Mouse (Mus musculus) liver, embryonic 16.5 days (tissue): ENCODE measurements around the gene Mapk9. TPM values are rescaled to one million over a fixed set of nuclear protein-coding genes. Genes with fewer than 3 reads are reported as not detected.

Experiments used
- ATAC-seq: fragments of 200-750 bp; cut with Nextera tagmentation; 2 replicates; pipeline ENCODE4 v1.8.0; 2017; ENCODE audit warnings: low read depth, mild to moderate bottlenecking, moderate number of reproducible peaks, moderate library complexity
- H3K27ac ChIP-seq: fragments of 300-500 bp; sonication (generic); 2 replicates; pipeline ENCODE4 v1.5.1; 2014; ENCODE audit warnings: mild to moderate bottlenecking, low read length
- H3K27me3 ChIP-seq: fragments of 300-500 bp; sonication (generic); 2 replicates; pipeline ENCODE4 v1.6.1; 2014; ENCODE audit warnings: low read depth, low read length, mixed read lengths; ENCODE audit not compliant: control insufficient read depth, insufficient read depth
- H3K36me3 ChIP-seq: fragments of 300-500 bp; sonication (generic); 2 replicates; pipeline ENCODE4 v1.6.1; 2014; ENCODE audit warnings: mild to moderate bottlenecking; ENCODE audit not compliant: control insufficient read depth, insufficient read depth
- H3K4me1 ChIP-seq: fragments of 300-500 bp; sonication (generic); 2 replicates; pipeline ENCODE4 v1.6.1; 2014; ENCODE audit warnings: low read depth, low read length, mixed read lengths; ENCODE audit not compliant: control insufficient read depth
- H3K4me2 ChIP-seq: fragments of 300-500 bp; sonication (generic); 2 replicates; pipeline ENCODE4 v1.6.1; 2014; ENCODE audit warnings: low read depth, low read length, mixed read lengths
- H3K4me3 ChIP-seq: fragments of 300-500 bp; sonication (generic); 2 replicates; pipeline ENCODE4 v1.5.1; 2014; ENCODE audit warnings: low read depth, mild to moderate bottlenecking, low read length
- H3K9ac ChIP-seq: fragments of 300-500 bp; sonication (generic); 2 replicates; pipeline ENCODE4 v1.6.1; 2014; ENCODE audit warnings: low read depth, low read length
- H3K9me3 ChIP-seq: fragments of 300-500 bp; sonication (generic); replicated peaks from 2 replicates; pipeline ENCODE4 v1.6.1; 2016; ENCODE audit warnings: low read length; ENCODE audit not compliant: control insufficient read depth
- WGBS: fragments of 180-500 bp; shearing (Covaris S2); extraction: QIAGEN DNeasy Blood & Tissue Kit; methylation state at CpG from one replicate; pipeline ENCODE4 v1.1.7; 2014; ENCODE audit not compliant: insufficient replicate concordance; 5-methylcytosine and 5-hydroxymethylcytosine counted together
- polyA plus RNA-seq: library from polyadenylated mRNA; unstranded; fragments of >200 nt; fragmentation: Nextera tagmentation; extraction: Ambion mirVana; gene quantifications from 2 replicates; pipeline ENCODE4 v1.2.1, GENCODE M21; 2015

The Mapk9 gene
- polyA plus RNA-seq, 1 experiment from 2014 or later: 15.1 TPM

- H3K4me3 ChIP-seq: no peak overlapping the region
- H3K36me3 ChIP-seq: no peaks in the 10 kb centered on the region
- WGBS: 10% methylated on average over 6 of the region's 6 CpGs
- no peaks in the 10 kb centered on the region for H3K4me1 ChIP-seq
- H3K9ac ChIP-seq: no peak overlapping the region
- peaks cover 18% of the 10 kb centered on the region for H3K27me3 ChIP-seq
- no peak overlapping the region for H3K4me2 ChIP-seq
- ATAC-seq: no peak
- H3K27ac ChIP-seq: no peak overlapping the region
- no peaks in the 10 kb centered on the region for H3K9me3 ChIP-seq
Measured at GRCm38 (mm10) chr11:49895966-49896590, 49.5 kb downstream of the Mapk9 start.

- no peak for ATAC-seq
- H3K4me1 ChIP-seq: peaks cover 3% of the 10 kb centered on the region
- no peak overlapping the region for H3K4me3 ChIP-seq
- H3K27ac ChIP-seq: no peak overlapping the region
- H3K9me3 ChIP-seq: no peaks in the 10 kb centered on the region
- H3K36me3 ChIP-seq: no peaks in the 10 kb centered on the region
- no peak overlapping the region for H3K9ac ChIP-seq
- H3K27me3 ChIP-seq: peaks cover 40% of the 10 kb centered on the region
- no peak overlapping the region for H3K4me2 ChIP-seq
- 28% methylated on average over 6 of the region's 6 CpGs for WGBS
Measured at GRCm38 (mm10) chr11:49900043-49900442, 53.5 kb downstream of the Mapk9 start.

DNA sequence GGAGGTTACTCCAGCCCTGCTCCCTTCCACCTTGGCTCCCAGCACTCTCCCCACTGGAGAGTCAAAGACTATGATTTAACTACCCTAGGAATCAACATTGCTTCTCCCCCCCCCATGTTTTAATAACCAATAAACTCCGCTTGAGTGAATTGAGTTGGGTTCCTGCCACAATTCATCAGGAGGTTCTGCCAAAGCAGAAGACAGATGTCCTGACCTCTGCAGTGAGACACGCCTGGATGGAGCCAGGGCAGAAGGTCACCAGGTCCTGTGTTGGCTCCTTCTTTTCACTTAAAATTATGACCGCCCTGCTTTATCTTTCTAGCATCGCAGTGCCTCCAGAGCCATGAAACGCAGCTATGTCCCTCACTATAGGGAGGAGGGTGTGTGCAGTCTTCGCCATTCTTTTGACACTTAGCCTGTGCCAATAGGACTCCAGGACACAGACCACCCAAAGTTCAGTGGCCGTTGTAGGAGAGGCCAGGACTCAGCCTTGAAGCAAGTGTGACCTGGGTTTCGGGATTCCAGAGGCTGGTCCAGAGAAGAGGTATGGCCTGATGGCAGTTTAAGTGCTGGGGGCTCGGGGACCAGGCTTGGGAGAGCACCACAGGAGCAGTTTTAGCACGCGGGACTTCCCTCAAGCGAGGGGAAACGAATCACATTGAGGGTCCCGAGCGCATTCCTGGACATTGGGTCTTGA, 54.6 kb downstream of the Mapk9 start:
- Histone ChIP-seq H3K4me2 (peak overlapping the region; percentile 86), H3K4me1 (peaks cover 3% of the 10 kb centered on the region), H3K4me3 (peak overlapping the region; percentile 59), H3K36me3 (no peaks in the 10 kb centered on the region), H3K9me3 (no peaks in the 10 kb centered on the region), H3K27me3 (peaks cover 40% of the 10 kb centered on the region), H3K27ac (no peak overlapping the region), H3K9ac (no peak overlapping the region)
- no peak for ATAC-seq
- WGBS: 26% methylated on average over 15 of the region's 15 CpGs

GRCm38 (mm10) chr11:49901659-49902458, 55.3 kb downstream of the Mapk9 start, which contains the start of gene Rasgef1c:
Gene Rasgef1c, plus strand, starts transcription at chr11:49901835.
- Histone ChIP-seq H3K4me1 (peaks cover 3% of the 10 kb centered on the region), H3K27me3 (peaks cover 40% of the 10 kb centered on the region), H3K4me3 (peak within 1 kb of the TSS; percentile 59), H3K9me3 (no peaks in the 10 kb centered on the region), H3K27ac (no peak within 1 kb of the TSS), H3K4me2 (peak within 1 kb of the TSS; percentile 86), H3K9ac (no peak within 1 kb of the TSS), H3K36me3 (no peaks in the 10 kb centered on the region)
- WGBS: 3% methylated on average over 82 of the region's 99 CpGs
- peak; percentile 53; the same call in 1 of the 2 replicates for ATAC-seq

- H3K27me3 ChIP-seq: peaks cover 40% of the 10 kb centered on the region
- WGBS: 15% methylated on average over 7 of the region's 7 CpGs
- no peak overlapping the region for H3K9ac ChIP-seq
- no peaks in the 10 kb centered on the region for H3K9me3 ChIP-seq
- H3K4me3 ChIP-seq: no peak overlapping the region
- no peak overlapping the region for H3K4me2 ChIP-seq
- H3K36me3 ChIP-seq: no peaks in the 10 kb centered on the region
- no peak overlapping the region for H3K27ac ChIP-seq
- no peak for ATAC-seq
- peaks cover 3% of the 10 kb centered on the region for H3K4me1 ChIP-seq
Measured at GRCm38 (mm10) chr11:49903333-49903732, 56.8 kb downstream of the Mapk9 start.

GRCm38 (mm10) chr11:49918521-49919180, 72.1 kb downstream of the Mapk9 start:
- no peaks in the 10 kb centered on the region for H3K4me1 ChIP-seq
- no peak overlapping the region for H3K4me3 ChIP-seq
- H3K9me3 ChIP-seq: no peaks in the 10 kb centered on the region
- no peak overlapping the region for H3K27ac ChIP-seq
- no peak overlapping the region for H3K4me2 ChIP-seq
- ATAC-seq: no peak
- 62% methylated on average over 15 of the region's 15 CpGs for WGBS
- no peak overlapping the region for H3K9ac ChIP-seq
- H3K27me3 ChIP-seq: no peaks in the 10 kb centered on the region
- H3K36me3 ChIP-seq: no peaks in the 10 kb centered on the region

- 41% methylated on average over 6 of the region's 6 CpGs for WGBS
- no peak overlapping the region for H3K4me3 ChIP-seq
- ATAC-seq: no peak
- H3K27ac ChIP-seq: no peak overlapping the region
- H3K27me3 ChIP-seq: no peaks in the 10 kb centered on the region
- H3K9me3 ChIP-seq: no peaks in the 10 kb centered on the region
- no peak overlapping the region for H3K9ac ChIP-seq
- H3K36me3 ChIP-seq: no peaks in the 10 kb centered on the region
- no peak overlapping the region for H3K4me2 ChIP-seq
- no peaks in the 10 kb centered on the region for H3K4me1 ChIP-seq
Measured at GRCm38 (mm10) chr11:49919304-49919703, 72.8 kb downstream of the Mapk9 start.

GRCm38 (mm10) chr11:49923539-49923938, 77.0 kb downstream of the Mapk9 start:
- Histone ChIP-seq H3K4me2 (no peak overlapping the region), H3K4me1 (no peaks in the 10 kb centered on the region), H3K9me3 (no peaks in the 10 kb centered on the region), H3K27ac (no peak overlapping the region), H3K9ac (no peak overlapping the region), H3K36me3 (no peaks in the 10 kb centered on the region), H3K27me3 (peaks cover 3% of the 10 kb centered on the region; the same call in 1 of the 2 replicates), H3K4me3 (no peak overlapping the region)
- 73% methylated on average over 9 of the region's 9 CpGs for WGBS
- no peak for ATAC-seq
